In the genomic region with DNA sequence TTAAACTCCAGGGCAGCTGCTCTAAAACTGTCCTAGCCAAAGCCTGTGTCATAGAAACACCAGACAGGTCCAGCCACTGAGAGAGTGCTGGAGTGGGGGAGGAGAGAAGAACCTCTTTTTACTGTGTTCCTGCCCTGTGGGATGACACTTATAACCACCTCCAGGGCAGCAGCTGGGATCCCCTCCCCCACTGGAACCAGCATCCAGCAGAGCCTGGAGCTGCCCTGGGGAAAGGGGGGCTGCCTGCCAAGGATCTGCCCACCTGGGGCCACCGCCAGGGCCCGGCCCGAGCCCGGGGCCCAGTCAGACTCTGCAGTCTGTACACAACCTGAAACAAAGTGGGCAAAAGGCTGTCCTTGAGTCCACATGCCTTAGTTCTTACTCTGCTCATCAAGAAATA, we compare ENCODE assay signal across 10 mouse cellular contexts. TPM values are rescaled to one million over a fixed set of nuclear protein-coding genes. Genes with fewer than 3 reads are reported as not detected.
DNase-seq lines count a peak whose midpoint lies in the region; ATAC-seq and TF ChIP-seq lines count a peak whose summit lies in the region.
"Had no signal": no experiment of that assay in that cellular context is flagged by ENCODE, and none has a peak within 500 bp of the region (broad histone marks: within the 10 kb centered on the region; RNA-seq: fewer than 3 reads in every experiment).

No protein-coding gene starts in this region.

- peaks cover 39% of the 10 kb centered on the region for H3K4me1 ChIP-seq in liver, embryonic 12.5 days
- H3K4me1 ChIP-seq in cerebellum, adult 2 months (ENCODE audit: control insufficient read depth, insufficient read depth, low read length): peaks cover 10% of the 10 kb centered on the region
- H3K4me1 ChIP-seq in forebrain, embryonic 15.5 days: peaks cover 7% of the 10 kb centered on the region

- no peak overlapping the region for H3K4me2 ChIP-seq in liver, embryonic 12.5 days
- no peak overlapping the region for H3K4me2 ChIP-seq in forebrain, embryonic 15.5 days (replicated peaks)
- H3K4me2 ChIP-seq: embryonic facial prominence, embryonic 15.5 days; neural tube, embryonic 12.5 days had no signal

- no peak for DNase-seq in liver
- DNase-seq in NIH3T3 (ENCODE audit: low read depth): peak; percentile 25
- DNase-seq in cerebellum, adult 2 months: peak; percentile 33 to 39
- peak; percentile 51 for DNase-seq in heart, postnatal 4 days

- peak overlapping the region; percentile 37; the same call in 1 of the 2 replicates for H3K27ac ChIP-seq in liver, embryonic 12.5 days
- H3K27ac ChIP-seq in cerebellum, adult 2 months (ENCODE audit: insufficient read depth, low read length): no peak overlapping the region
- H3K27ac ChIP-seq in forebrain, embryonic 15.5 days (replicated peaks): no peak overlapping the region
- H3K27ac ChIP-seq: embryonic facial prominence, embryonic 15.5 days; neural tube, embryonic 12.5 days had no signal

- TF ChIP-seq CTCF in cerebellum, adult 2 months (IDR thresholded peaks at IDR 0.05; ENCODE audit: borderline replicate concordance, insufficient read depth, low read depth, low read length): no peak

- H3K9me3 ChIP-seq in liver, embryonic 12.5 days (replicated peaks): no peaks in the 10 kb centered on the region
- H3K9me3 ChIP-seq in forebrain, embryonic 15.5 days: no peaks in the 10 kb centered on the region
- H3K9me3 ChIP-seq: embryonic facial prominence, embryonic 15.5 days had no signal

- H3K4me3 ChIP-seq in liver, embryonic 12.5 days: no peak overlapping the region
- no peak overlapping the region for H3K4me3 ChIP-seq in cerebellum, adult 2 months (replicated peaks; ENCODE audit: insufficient read depth, low read depth, low read length)
- H3K4me3 ChIP-seq in forebrain, embryonic 15.5 days: no peak overlapping the region
- H3K4me3 ChIP-seq: embryonic facial prominence, embryonic 15.5 days; neural tube, embryonic 12.5 days had no signal

- TF ChIP-seq POLR2A in cerebellum, adult 2 months (IDR thresholded peaks at IDR 0.05; ENCODE audit: borderline replicate concordance, insufficient read depth, low read length): no peak

- ATAC-seq in liver, embryonic 12.5 days: no peak
- ATAC-seq in erythroid progenitor cell, adult 5-6 weeks (replicated peaks; ENCODE audit: low FRiP score, poor library complexity, severe bottlenecking): no peak
- ATAC-seq in forebrain, embryonic 15.5 days (replicated peaks): no peak

- no peaks in the 10 kb centered on the region for H3K36me3 ChIP-seq in liver, embryonic 12.5 days
- H3K36me3 ChIP-seq in forebrain, embryonic 15.5 days: no peaks in the 10 kb centered on the region
- H3K36me3 ChIP-seq: embryonic facial prominence, embryonic 15.5 days; neural tube, embryonic 12.5 days had no signal

- H3K27me3 ChIP-seq in liver, embryonic 12.5 days (replicated peaks): no peaks in the 10 kb centered on the region
- no peaks in the 10 kb centered on the region for H3K27me3 ChIP-seq in cerebellum, adult 2 months (ENCODE audit: control insufficient read depth, insufficient read depth, low read length)
- no peaks in the 10 kb centered on the region for H3K27me3 ChIP-seq in forebrain, embryonic 15.5 days
- H3K27me3 ChIP-seq: embryonic facial prominence, embryonic 15.5 days; neural tube, embryonic 12.5 days had no signal

- WGBS in liver, embryonic 12.5 days (ENCODE audit: insufficient replicate concordance): 71% methylated on average over 4 of the region's 4 CpGs
- WGBS in cerebellum, adult 2 months: 11% methylated on average over 4 of the region's 4 CpGs
- 47% methylated on average over 4 of the region's 4 CpGs for WGBS in forebrain, embryonic 15.5 days

- peak overlapping the region; percentile 2; the same call in 1 of the 2 replicates for H3K9ac ChIP-seq in liver, embryonic 12.5 days
- H3K9ac ChIP-seq in forebrain, embryonic 15.5 days (replicated peaks): no peak overlapping the region
- H3K9ac ChIP-seq: embryonic facial prominence, embryonic 15.5 days; neural tube, embryonic 12.5 days had no signal

RNA-seq across cellular contexts. Expression of a gene that starts 11.1 kb away (rescaled TPM):
- polyA plus RNA-seq in liver, embryonic 12.5 days (2016; fragmentation: Nextera tagmentation; extraction: Ambion mirVana): 0.06 TPM in 1 of 2 replicates, not detected in the other
- polyA plus RNA-seq in cerebellum, adult 2 months (2012; rRNA removed): 0.13 TPM in 1 of 2 replicates, not detected in the other
- not detected for total RNA-seq in heart, postnatal 4 days (2021)
- total RNA-seq in erythroid progenitor cell, adult 5-6 weeks (2015; ENCODE audit: low replicate concordance): not detected in 2 replicates
- not detected in 2 replicates for total RNA-seq in erythroid progenitor cell, adult 5-6 weeks (2017; ENCODE audit: low replicate concordance)
- polyA plus RNA-seq in forebrain, embryonic 15.5 days (2015; fragmentation: Nextera tagmentation; extraction: Ambion mirVana): 0.31 TPM in 1 of 2 replicates, not detected in the other
- polyA plus RNA-seq: embryonic facial prominence, embryonic 15.5 days; liver, embryonic 16.5 days had no signal

RNA-seq across cellular contexts. Expression of a gene that starts 28.3 kb away (rescaled TPM):
- 11.6 and 11.9 TPM in 2 replicates for polyA plus RNA-seq in liver, embryonic 12.5 days (2016; fragmentation: Nextera tagmentation; extraction: Ambion mirVana)
- 56.3 and 60.0 TPM in 2 replicates for polyA plus RNA-seq in cerebellum, adult 2 months (2012; rRNA removed)
- total RNA-seq in heart, postnatal 4 days (2021): 10 to 100 TPM; 45.2 to 45.5 TPM
- total RNA-seq in erythroid progenitor cell, adult 5-6 weeks (2015; ENCODE audit: low replicate concordance): 133 and 153 TPM in 2 replicates
- total RNA-seq in erythroid progenitor cell, adult 5-6 weeks (2017; ENCODE audit: low replicate concordance): 153 and 179 TPM in 2 replicates
- 25.6 and 26.5 TPM in 2 replicates for polyA plus RNA-seq in forebrain, embryonic 15.5 days (2015; fragmentation: Nextera tagmentation; extraction: Ambion mirVana)
